8 mouse cellular contexts compared by ENCODE assay signal in the genomic region with DNA sequence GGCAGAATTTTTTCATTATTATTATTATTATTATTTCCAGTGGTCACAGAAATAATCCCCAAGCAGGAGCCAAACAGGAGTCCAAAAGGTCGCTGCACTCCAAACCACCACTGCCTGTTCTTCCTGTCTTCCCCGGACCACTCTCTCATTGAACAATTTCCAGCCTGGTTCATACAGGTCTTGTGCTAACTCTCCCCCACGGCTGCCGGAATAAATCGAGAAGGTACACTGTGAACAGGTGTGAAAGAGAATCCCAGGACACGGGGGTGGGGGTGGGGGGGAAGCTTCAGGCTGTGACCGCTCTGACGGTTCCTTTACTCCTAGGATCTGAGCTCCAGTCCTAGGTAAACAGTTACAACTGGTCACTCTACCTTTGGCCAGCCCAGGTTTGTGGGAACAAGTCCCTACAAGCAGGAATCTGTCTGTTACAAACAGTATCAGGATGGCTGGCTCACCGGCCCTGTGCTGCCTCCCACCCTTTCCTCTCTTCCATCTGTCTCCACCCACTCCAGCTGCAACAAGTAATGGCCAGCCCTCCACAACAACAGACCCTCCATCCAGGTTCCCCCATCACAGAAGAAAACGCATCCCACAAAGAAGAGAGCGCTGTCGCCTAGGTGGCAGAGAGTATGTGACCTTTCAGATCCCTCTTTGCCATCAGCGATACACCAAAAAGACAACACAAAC.
DNase-seq lines count a peak whose midpoint lies in the region; ATAC-seq lines count a peak whose summit lies in the region.

No protein-coding gene starts in this region.

- DNase-seq in heart, embryonic 10.5 days (ENCODE audit: low spot score), result no peak
- DNase-seq in heart, adult 8-10 months (ENCODE audit: low spot score), result no peak
- DNase-seq in ZHBTc4 (ENCODE audit: low read depth, low spot score), result peak; percentile 48
- DNase-seq in hindbrain, embryonic 11.5 days (ENCODE audit: low spot score), result peak; percentile 61
- no peak for DNase-seq in gastrocnemius, postnatal 36 days
- no peak for DNase-seq in thymus, postnatal 10 days (ENCODE audit: low spot score in 2 of 2)
- no peak for DNase-seq in B cell, adult 2 months

- peak overlapping the region; percentile 21 for H3K4me2 ChIP-seq in hindbrain, embryonic 11.5 days (replicated peaks; ENCODE audit: low read depth, low read length)

- H3K9me3 ChIP-seq in heart, embryonic 10.5 days, result no peaks in the 10 kb centered on the region
- no peaks in the 10 kb centered on the region for H3K9me3 ChIP-seq in hindbrain, embryonic 11.5 days (ENCODE audit: control insufficient read depth, low read length)

- H3K27ac ChIP-seq in heart, embryonic 10.5 days, result peak overlapping the region; percentile 89
- peak overlapping the region; percentile 96 for H3K27ac ChIP-seq in hindbrain, embryonic 11.5 days (ENCODE audit: low read depth, low read length)

- no peak overlapping the region for H3K4me3 ChIP-seq in heart, embryonic 10.5 days
- no peak overlapping the region for H3K4me3 ChIP-seq in hindbrain, embryonic 11.5 days (ENCODE audit: low read depth, low read length)

- intact Hi-C loops in gastrocnemius, postnatal 36 days (cut with DNase I), result no loop called here

- H3K27me3 ChIP-seq in heart, embryonic 10.5 days (ENCODE audit: insufficient read depth, poor library complexity, severe bottlenecking), result no peaks in the 10 kb centered on the region
- H3K27me3 ChIP-seq in hindbrain, embryonic 11.5 days (ENCODE audit: control insufficient read depth, insufficient read depth, low read length), result no peaks in the 10 kb centered on the region

- peak overlapping the region; percentile 37 for H3K9ac ChIP-seq in hindbrain, embryonic 11.5 days (ENCODE audit: low read depth, low read length)

- H3K36me3 ChIP-seq in heart, embryonic 10.5 days, result no peaks in the 10 kb centered on the region
- H3K36me3 ChIP-seq in hindbrain, embryonic 11.5 days (ENCODE audit: control insufficient read depth, insufficient read depth, low read length), result no peaks in the 10 kb centered on the region

- H3K4me1 ChIP-seq in heart, embryonic 10.5 days, result peaks cover 81% of the 10 kb centered on the region
- peaks cover 43% of the 10 kb centered on the region for H3K4me1 ChIP-seq in hindbrain, embryonic 11.5 days (replicated peaks; ENCODE audit: control insufficient read depth, insufficient read depth, low read length)

- ATAC-seq in hindbrain, embryonic 11.5 days (ENCODE audit: low FRiP score), result no peak; the same call in 1 of the 2 replicates
- ATAC-seq in megakaryocyte-erythroid progenitor cell, adult 5-6 weeks (replicated peaks; ENCODE audit: low FRiP score, low TSS enrichment, poor library complexity, severe bottlenecking), result 0 out of 2 replicates have a peak, but pooled peaks have one; percentile 10

- WGBS in heart, embryonic 10.5 days, result 48% methylated on average over 13 of the region's 13 CpGs
- 16% methylated on average over 13 of the region's 13 CpGs for WGBS in hindbrain, embryonic 11.5 days

Comparison
In these comparisons a context has a peak if more than half of its experiments do, and no peak if none do; other contexts are left out.
1. DNase-seq: peak in ZHBTc4 (single experiment) and hindbrain, embryonic 11.5 days (single experiment); none in heart, embryonic 10.5 days (single experiment), heart, adult 8-10 months (single experiment), gastrocnemius, postnatal 36 days (0 of 2), thymus, postnatal 10 days (0 of 2) and B cell, adult 2 months (0 of 2).